Mouse (Mus musculus): ENCODE data around the gene Cap2.

DNA sequence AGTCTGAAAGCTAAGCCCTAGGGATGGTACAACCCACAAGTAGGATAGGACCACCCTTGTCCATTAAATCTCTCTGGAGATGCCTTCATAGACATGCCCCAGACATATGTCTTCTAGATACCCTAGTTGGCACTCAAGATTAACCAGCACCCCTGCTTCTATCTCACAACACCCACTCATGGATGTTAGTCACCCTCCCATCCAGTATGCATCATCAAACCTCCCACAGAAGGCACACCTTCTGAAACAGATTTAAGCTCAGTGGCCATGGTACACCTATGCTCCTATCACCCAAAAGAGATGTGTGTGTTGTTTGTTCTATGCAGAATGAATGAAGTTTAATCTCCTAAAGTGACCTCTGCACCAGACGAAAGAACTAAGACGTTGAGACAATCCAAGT is 32.1 kb upstream of the Cap2 start:
- TF ChIP-seq CTCF (IDR thresholded peaks at IDR 0.05; ENCODE audit: low read depth) (no peak), EP300 (IDR thresholded peaks at IDR 0.05; ENCODE audit: low read depth) (no peak)
